Mouse (Mus musculus) embryonic fibroblast, embryonic 13.5 days (primary cell): ENCODE results near the gene Fbxo4.

ENCODE experiments used
- CTCF ChIP-seq: IDR thresholded peaks from 2 replicates; pipeline ENCODE4 v1.5.1; 2011; ENCODE audit warnings: mild to moderate bottlenecking, control low read depth, low read length, moderate library complexity, borderline replicate concordance; ENCODE audit not compliant: insufficient read depth
- POLR2A ChIP-seq: IDR thresholded peaks from 2 replicates; pipeline ENCODE4 v1.6.1; 2011; ENCODE audit warnings: low read depth, mild to moderate bottlenecking, control low read depth, low read length, moderate library complexity

DNA sequence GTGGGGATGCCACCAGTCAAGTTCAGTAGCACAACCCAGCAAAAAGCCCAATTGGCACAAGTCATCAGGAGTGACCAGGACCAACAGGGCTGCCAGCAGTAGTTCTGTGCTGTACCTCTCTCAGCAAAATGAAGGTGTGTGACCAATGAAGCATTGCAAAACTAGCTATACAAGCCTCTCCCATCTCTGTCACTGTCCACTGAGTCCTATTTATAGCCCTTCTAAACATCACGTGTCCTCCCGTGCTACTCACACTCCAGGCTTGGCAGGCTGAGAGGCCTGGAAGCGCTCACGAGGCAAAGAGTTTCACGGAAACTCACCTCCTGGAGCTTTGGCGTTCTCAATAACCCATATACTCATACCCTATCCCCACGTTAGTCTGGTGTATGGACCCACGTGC, 17.1 kb downstream of the Fbxo4 start:
- no peak for TF ChIP-seq CTCF
- no peak for TF ChIP-seq POLR2A
